Mouse (Mus musculus): ENCODE results near the gene Spin1. TPM values are rescaled to one million over a fixed set of nuclear protein-coding genes. Genes with fewer than 3 reads are reported as not detected.

Spin1 gene
- total and polyA plus RNA-seq, 3 experiments, result 16.6 to 47.3 (median 23.7) TPM

DNA sequence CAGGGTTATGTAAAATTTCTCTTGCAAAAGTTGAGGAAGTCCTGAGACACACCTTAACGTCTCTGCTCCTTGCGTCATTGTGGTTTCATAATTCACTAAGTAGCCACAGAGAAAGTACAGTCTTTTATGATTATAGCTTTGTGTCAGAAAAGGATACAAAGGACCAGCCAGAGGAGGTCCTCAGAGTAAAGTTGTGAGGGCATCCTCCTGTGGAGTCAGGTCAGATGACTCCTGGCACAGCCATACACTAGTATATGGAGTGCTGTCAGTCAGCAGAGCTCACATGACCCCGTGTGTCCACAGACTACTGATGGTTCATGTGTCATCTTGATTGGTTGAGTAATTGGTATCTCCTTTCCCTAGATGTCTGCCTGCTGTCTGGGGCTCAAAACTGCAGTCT is 15.1 kb downstream of the Spin1 start:
- Histone ChIP-seq H3K36me3 (ENCODE audit: control insufficient read depth in 1 of 2, insufficient read depth in 2 of 2, low read length in 2 of 2) (peaks cover 0 to 50% of the 10 kb centered on the region in 2 experiments; a peak in 2 of 4 replicates), H3K9ac (ENCODE audit: control insufficient read depth, low read depth, low read length, poor library complexity, severe bottlenecking) (peak overlapping the region; percentile 3; the same call in 1 of the 2 replicates), H3K9me3 (replicated peaks; ENCODE audit: insufficient read depth, low read length) (no peaks in the 10 kb centered on the region), H3K27ac (ENCODE audit: control insufficient read depth, low read depth, low read length) (peak overlapping the region; percentile 79), H3K79me2 (ENCODE audit: control insufficient read depth, insufficient read depth, low read length, poor library complexity) (peaks cover 74% of the 10 kb centered on the region), H3K4me1 (ENCODE audit: control insufficient read depth in 1 of 2, insufficient read depth in 2 of 2, low read length in 2 of 2) (peaks cover 20 to 37% of the 10 kb centered on the region in 2 experiments), H3K4me3 (ENCODE audit: control insufficient read depth in 1 of 2, insufficient read depth in 1 of 2, low read depth in 2 of 2, low read length in 2 of 2) (no peak overlapping the region), H3K27me3 (ENCODE audit: control insufficient read depth in 1 of 2, insufficient read depth in 2 of 2, low read length in 2 of 2) (no peaks in the 10 kb centered on the region)
- peak; percentile 64 for DNase-seq (ENCODE audit: low read depth, low spot score)
- TF ChIP-seq ZMIZ1 (IDR thresholded peaks at IDR 0.05; ENCODE audit: low read depth, low read length), result no peak
- TF ChIP-seq EP300 (IDR thresholded peaks at IDR 0.05; ENCODE audit: low read depth in 1 of 2, low read length in 2 of 2), result peak; percentile 58 to 72
- TF ChIP-seq ETS1 (IDR thresholded peaks at IDR 0.05; ENCODE audit: low read depth, low read length), result peak; percentile 69
- peak; percentile 53; the same call in 1 of the 2 replicates for TF ChIP-seq SIN3A (IDR thresholded peaks at IDR 0.05; ENCODE audit: low read length)
- no peak for TF ChIP-seq MYC (IDR thresholded peaks at IDR 0.05; ENCODE audit: low read depth, low read length)
- TF ChIP-seq TCF12 (IDR thresholded peaks at IDR 0.05; ENCODE audit: low read depth, low read length), result 0 out of 2 replicates have a peak, but pooled peaks have one; percentile 14
- TF ChIP-seq MAFK (IDR thresholded peaks at IDR 0.05; ENCODE audit: borderline replicate concordance, low read depth, low read length), result no peak
- no peak for TF ChIP-seq TBP (IDR thresholded peaks at IDR 0.05; ENCODE audit: low read depth, low read length)
- TF ChIP-seq NRF1 (IDR thresholded peaks at IDR 0.05; ENCODE audit: insufficient read depth, low read depth, low read length, poor library complexity, severe bottlenecking), result no peak
- no peak for TF ChIP-seq UBTF (IDR thresholded peaks at IDR 0.05; ENCODE audit: borderline replicate concordance, insufficient read depth, low read depth, low read length)
- peak; percentile 74 for TF ChIP-seq USF1 (IDR thresholded peaks at IDR 0.05; ENCODE audit: low read depth, low read length)
- no peak for TF ChIP-seq E2F4 (IDR thresholded peaks at IDR 0.05; ENCODE audit: borderline replicate concordance, low read depth, low read length)
- no peak for TF ChIP-seq SMC3 (IDR thresholded peaks at IDR 0.05; ENCODE audit: low read depth, low read length)

GRCm38 (mm10) chr13:51120734-51121133 is 20.1 kb downstream of the Spin1 start:
- Histone ChIP-seq H3K4me1 (ENCODE audit: control insufficient read depth in 1 of 2, insufficient read depth in 2 of 2, low read length in 2 of 2) (peaks cover 27 to 49% of the 10 kb centered on the region in 2 experiments), H3K9ac (ENCODE audit: control insufficient read depth, low read depth, low read length, poor library complexity, severe bottlenecking) (peak overlapping the region; percentile 59), H3K79me2 (ENCODE audit: control insufficient read depth, insufficient read depth, low read length, poor library complexity) (peaks cover 73% of the 10 kb centered on the region), H3K27me3 (ENCODE audit: control insufficient read depth in 1 of 2, insufficient read depth in 2 of 2, low read length in 2 of 2) (no peaks in the 10 kb centered on the region), H3K27ac (ENCODE audit: control insufficient read depth, low read depth, low read length) (peak overlapping the region; percentile 91), H3K4me3 (ENCODE audit: control insufficient read depth in 1 of 2, insufficient read depth in 1 of 2, low read depth in 2 of 2, low read length in 2 of 2) (peak overlapping the region; percentile 31 to 50), H3K36me3 (ENCODE audit: control insufficient read depth in 1 of 2, insufficient read depth in 2 of 2, low read length in 2 of 2) (peaks cover 0 to 61% of the 10 kb centered on the region in 2 experiments; a peak in 3 of 4 replicates), H3K9me3 (replicated peaks; ENCODE audit: insufficient read depth, low read length) (no peaks in the 10 kb centered on the region)
- DNase-seq (ENCODE audit: low read depth, low spot score), result peak; percentile 77
- TF ChIP-seq MAFK (IDR thresholded peaks at IDR 0.05; ENCODE audit: borderline replicate concordance, low read depth, low read length) (no peak), GATA1 (IDR thresholded peaks at IDR 0.05; ENCODE audit: low read depth, low read length) (peak; percentile 73), CTCF (IDR thresholded peaks at IDR 0.05 in 2 of 3, conservative IDR thresholded peaks at IDR 0.05 in 1 of 3; ENCODE audit: control insufficient read depth in 1 of 3, insufficient read depth in 1 of 3, low read depth in 2 of 3, low read length in 3 of 3, poor library complexity in 1 of 3, severe bottlenecking in 1 of 3) (no peak), USF2 (IDR thresholded peaks at IDR 0.05; ENCODE audit: borderline replicate concordance in 1 of 2, insufficient read depth in 1 of 2, low read depth in 1 of 2, low read length in 2 of 2) (no peak), ZKSCAN1 (IDR thresholded peaks at IDR 0.05; ENCODE audit: low read depth, low read length) (no peak), NELFE (IDR thresholded peaks at IDR 0.05; ENCODE audit: low read depth, low read length) (no peak), MXI1 (IDR thresholded peaks at IDR 0.05; ENCODE audit: low read depth, low read length) (0 out of 2 replicates have a peak, but pooled peaks have one; percentile 3), SIN3A (IDR thresholded peaks at IDR 0.05; ENCODE audit: low read length) (peak; percentile 52; the same call in 1 of the 2 replicates), RAD21 (IDR thresholded peaks at IDR 0.05; ENCODE audit: low read depth, low read length) (no peak), ZC3H11A (IDR thresholded peaks at IDR 0.05; ENCODE audit: low read depth, low read length) (no peak), POLR2A (IDR thresholded peaks at IDR 0.05; ENCODE audit: control insufficient read depth in 1 of 2, insufficient read depth in 1 of 2, low read depth in 1 of 2, low read length in 2 of 2, poor library complexity in 1 of 2) (no peak), USF1 (IDR thresholded peaks at IDR 0.05; ENCODE audit: low read depth, low read length) (no peak), SMC3 (IDR thresholded peaks at IDR 0.05; ENCODE audit: low read depth, low read length) (no peak), UBTF (IDR thresholded peaks at IDR 0.05; ENCODE audit: borderline replicate concordance, insufficient read depth, low read depth, low read length) (no peak), CHD2 (IDR thresholded peaks at IDR 0.05; ENCODE audit: low read length) (no peak), BHLHE40 (IDR thresholded peaks at IDR 0.05; ENCODE audit: borderline replicate concordance, low read depth, low read length) (no peak), MAZ (IDR thresholded peaks at IDR 0.05; ENCODE audit: low read depth, low read length) (no peak), POLR2AphosphoS5 (IDR thresholded peaks at IDR 0.05; ENCODE audit: borderline replicate concordance, low read depth, low read length) (no peak), ETS1 (IDR thresholded peaks at IDR 0.05; ENCODE audit: low read depth, low read length) (peak; percentile 67), CHD1 (IDR thresholded peaks at IDR 0.05; ENCODE audit: low read depth, low read length) (no peak), ZMIZ1 (IDR thresholded peaks at IDR 0.05; ENCODE audit: low read depth, low read length) (no peak), RCOR1 (IDR thresholded peaks at IDR 0.05; ENCODE audit: low read depth, low read length) (peak; percentile 56), TBP (IDR thresholded peaks at IDR 0.05; ENCODE audit: low read depth, low read length) (0 out of 2 replicates have a peak, but pooled peaks have one; percentile 50), TAL1 (IDR thresholded peaks at IDR 0.05; ENCODE audit: low read length) (no peak)

Measured in MEL (cell line).